Mouse (Mus musculus) erythroblast, embryonic 14.5 days (primary cell): ENCODE measurements around the gene Cyp2a22.
"Not testable (repeated sequence)": the region's sequence is repeated elsewhere in the genome, so short reads cannot be mapped to it uniquely, and the experiment has no call there.

Source experiments
- GATA1 ChIP-seq: IDR thresholded peaks from 2 replicates; pipeline ENCODE4 v1.6.1; 2012; ENCODE audit warnings: low read length, inconsistent platforms, mixed read lengths
- TAL1 ChIP-seq: IDR thresholded peaks from 3 replicates; pipeline ENCODE4 v1.6.1; 2012; ENCODE audit warnings: low read length, inconsistent platforms, mixed read lengths

- TF ChIP-seq TAL1, GATA1: not testable (repeated sequence)
Measured at GRCm38 (mm10) chr7:26941320-26941925, 2.2 kb upstream of the Cyp2a22 start.
